Mouse (Mus musculus): ENCODE results near the gene Fzd4. TPM values are rescaled to one million over a fixed set of nuclear protein-coding genes. Genes with fewer than 3 reads are reported as not detected.

Gene Fzd4
- total RNA-seq, 2 experiments from 2014 or later = 0.14 TPM; not detected in 1

DNA sequence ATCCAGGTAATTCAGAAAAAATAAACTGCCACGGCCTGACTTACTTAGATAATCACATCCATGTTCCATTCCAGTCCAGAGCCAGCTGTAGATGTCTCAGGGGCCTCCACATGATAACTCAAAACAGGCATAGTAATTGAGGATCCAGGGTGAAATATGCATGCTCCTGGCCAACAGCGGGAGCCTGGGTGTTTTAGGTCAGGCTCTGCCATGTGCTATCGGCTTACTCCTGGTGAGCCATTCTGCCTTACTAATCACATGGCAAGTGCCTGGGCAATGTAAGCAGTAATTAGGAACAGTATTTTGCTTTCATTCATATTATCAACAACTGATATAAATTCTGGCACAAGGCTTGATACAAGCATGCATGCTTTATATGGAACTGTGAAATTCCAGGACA lies 57.2 kb downstream of the Fzd4 start:
- ATAC-seq (replicated peaks; ENCODE audit: low FRiP score, low TSS enrichment, poor library complexity, severe bottlenecking) = no peak

Other genes with a start within 250 kb of the Fzd4 start
- 20.8 and 21.9 TPM in 2 replicates for gene Tmem135, start 133 bp upstream of the Fzd4 start, total RNA-seq (2014; fragmentation: Nextera tagmentation)
- 15.5 and 19.1 TPM in 2 replicates for gene Tmem135, start 133 bp upstream of the Fzd4 start, total RNA-seq (2017)
- not detected in 2 replicates for gene Prss23, start 122.8 kb downstream of the Fzd4 start, total RNA-seq (2014; fragmentation: Nextera tagmentation)
- not detected in 2 replicates for gene Prss23, start 122.8 kb downstream of the Fzd4 start, total RNA-seq (2017)
- not detected in 2 replicates for gene Me3, start 228.0 kb downstream of the Fzd4 start, total RNA-seq (2014; fragmentation: Nextera tagmentation)
- gene Me3, start 228.0 kb downstream of the Fzd4 start, total RNA-seq (2017) = not detected in 2 replicates